Mouse (Mus musculus) T-cell, adult 2 months (primary cell): ENCODE measurements around the gene Crhbp.

ENCODE experiments used
- DNase-seq: peaks from one replicate; pipeline ENCODE4 v3.0.0; 2022; ENCODE audit warnings: low spot score

Crhbp gene

DNA sequence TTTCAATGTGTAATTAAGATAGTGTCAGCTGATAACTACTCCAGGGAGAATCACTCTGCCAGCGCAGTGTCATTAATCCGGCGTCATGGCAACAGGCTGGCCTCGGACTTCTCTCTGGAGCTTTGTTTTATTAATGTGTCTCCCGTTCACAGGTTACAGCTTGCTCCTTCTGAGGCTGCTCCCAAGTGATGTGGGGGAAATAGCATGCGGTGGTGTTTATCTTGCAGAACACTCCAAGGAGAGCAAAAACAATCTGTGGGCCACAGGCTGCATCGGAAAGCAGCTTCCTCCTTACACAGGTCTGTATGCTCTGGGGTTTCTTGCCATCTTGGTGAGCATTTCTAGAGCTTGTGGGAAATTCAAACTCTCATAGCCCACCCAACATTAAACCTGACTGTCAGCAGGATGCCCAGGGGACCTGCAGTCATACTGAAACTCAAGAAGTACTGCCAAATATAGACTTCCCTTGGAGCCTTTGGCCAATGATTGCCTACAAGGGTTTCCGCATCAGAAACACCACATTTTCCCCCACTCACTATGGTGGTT lies 25.4 kb downstream of the Crhbp start:
- no peak for DNase-seq

DNA sequence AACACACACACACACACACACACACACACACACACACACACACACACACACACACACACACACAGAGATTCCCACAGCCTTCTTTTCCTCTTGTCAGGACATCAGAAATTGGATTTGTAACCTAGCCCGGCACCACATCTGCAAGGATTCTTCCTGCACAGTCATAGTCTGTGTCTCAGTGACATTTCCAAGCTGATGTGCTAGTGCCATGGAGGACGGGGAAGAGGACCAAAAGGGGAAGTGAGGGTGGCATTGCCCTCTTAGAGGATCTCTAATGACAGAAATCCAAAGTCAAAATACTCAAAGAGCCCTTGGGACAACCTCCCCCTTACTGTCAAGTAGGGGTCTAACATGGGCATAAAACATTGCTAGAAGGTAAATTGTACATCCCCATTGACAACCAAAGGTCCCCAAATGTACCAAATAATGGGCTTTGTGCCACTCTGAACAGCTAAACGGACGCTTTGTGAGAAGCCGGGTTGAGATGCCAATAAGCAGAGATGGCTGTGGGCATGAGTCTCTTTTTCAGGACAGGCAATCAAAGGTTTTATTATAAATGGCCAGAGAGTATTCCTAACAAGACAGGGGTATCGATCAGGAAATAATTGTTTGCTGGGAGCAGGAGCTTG lies 26.0 kb downstream of the Crhbp start:
- no peak for DNase-seq

DNA sequence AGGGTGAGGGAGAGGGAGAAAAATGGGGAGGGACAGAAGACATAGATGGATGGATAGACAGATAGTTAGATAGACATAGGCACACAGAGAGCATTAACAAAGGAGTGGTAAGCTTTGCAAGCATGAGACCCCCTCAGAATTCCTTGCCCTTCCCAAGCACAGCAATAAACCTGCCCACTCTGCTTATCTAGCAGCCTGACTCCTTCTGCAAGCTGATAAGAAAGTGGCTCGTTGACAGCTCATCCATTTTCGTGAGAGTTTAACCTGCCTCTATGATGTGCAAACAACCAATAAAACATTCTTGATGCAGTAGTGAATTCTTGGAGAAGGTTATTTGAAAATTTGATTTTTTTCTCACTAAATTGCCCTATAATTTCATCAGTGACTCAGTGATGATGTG lies 32.5 kb downstream of the Crhbp start:
- DNase-seq = no peak

DNA sequence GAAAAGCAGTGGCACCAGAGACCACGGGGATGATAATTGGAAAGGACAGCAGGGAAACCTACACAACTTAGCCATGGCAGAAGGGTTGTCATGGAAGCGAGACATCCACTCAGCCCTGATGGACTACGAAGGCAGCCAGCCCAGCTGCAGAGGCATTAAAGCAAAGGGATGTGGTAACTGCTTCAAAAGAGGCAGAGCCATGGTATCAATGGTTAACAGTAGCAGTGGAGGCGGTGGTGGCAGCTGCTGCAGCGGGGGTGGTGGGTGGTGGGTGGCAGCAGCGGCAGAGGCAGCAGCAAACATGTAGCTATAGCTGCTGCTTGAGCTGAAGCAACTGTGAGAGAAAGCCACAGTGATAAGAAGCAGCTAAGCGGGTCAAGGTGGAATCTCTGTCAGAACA lies 51.5 kb downstream of the Crhbp start:
- DNase-seq = peak; percentile 27

DNA sequence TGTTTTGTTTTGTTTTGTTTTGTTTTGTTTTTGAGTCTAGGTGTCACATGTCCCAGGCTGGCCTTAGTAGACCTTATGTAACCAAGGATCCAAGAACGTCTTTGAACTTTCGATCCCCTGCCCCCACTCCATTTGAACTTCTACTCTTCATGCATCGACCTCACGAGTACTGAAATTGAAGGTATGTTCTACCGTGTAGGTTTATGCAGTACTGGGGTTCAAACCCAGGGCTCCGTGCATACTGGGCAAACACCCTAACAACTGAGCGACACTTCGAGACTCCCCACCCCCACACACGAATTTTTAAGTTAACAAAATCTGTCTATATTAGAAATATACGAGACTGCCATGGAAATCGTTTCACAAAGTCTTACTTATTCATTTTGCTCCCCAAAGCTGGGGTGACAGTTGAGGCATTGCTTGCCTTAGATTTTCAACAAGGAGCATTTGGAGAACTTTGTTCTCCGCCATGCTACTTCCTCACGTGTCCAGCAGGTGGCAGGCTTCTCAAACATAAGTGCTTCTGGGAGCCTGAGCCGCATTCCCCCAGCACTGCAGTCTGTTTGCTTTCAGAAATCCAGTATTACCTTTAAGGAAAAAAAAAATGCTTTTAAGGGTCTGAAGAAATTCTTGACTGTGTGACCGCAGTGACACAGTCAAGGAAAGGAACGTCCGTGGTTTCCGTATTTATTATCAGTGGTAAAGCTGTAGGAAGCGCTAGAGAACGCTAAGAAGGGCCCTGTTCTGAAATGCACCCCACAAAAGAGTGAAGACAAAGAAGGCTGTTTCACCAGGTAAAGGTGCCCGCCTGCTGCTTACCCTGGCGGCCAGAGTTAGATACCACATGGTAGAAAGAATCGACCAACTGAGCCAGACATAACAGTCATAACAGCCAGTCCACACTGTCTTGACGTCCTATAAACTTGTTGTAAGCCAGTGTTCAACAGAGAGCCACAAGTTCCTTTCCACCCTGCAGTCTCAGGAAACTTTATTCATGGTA lies 54.6 kb downstream of the Crhbp start:
- peak; percentile 68 for DNase-seq

DNA sequence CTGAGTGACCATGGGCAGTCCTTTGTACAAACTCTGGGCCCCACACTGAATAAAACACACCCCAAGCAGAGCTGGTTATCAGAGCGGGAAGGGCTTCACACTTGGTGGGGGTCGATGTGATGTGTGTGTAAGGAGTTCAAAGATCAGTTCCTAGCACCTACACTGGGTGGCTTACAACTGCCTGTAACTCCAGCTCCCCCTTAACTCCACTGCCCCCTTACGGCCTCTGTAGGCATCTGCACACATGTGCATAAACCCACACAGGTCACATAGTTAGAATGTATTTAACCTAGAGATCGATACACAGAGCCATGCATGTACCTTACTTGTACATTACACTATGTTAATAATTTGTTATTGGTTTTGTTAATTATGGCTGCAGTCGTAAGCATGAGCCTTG lies 56.5 kb downstream of the Crhbp start:
- DNase-seq = no peak

DNA sequence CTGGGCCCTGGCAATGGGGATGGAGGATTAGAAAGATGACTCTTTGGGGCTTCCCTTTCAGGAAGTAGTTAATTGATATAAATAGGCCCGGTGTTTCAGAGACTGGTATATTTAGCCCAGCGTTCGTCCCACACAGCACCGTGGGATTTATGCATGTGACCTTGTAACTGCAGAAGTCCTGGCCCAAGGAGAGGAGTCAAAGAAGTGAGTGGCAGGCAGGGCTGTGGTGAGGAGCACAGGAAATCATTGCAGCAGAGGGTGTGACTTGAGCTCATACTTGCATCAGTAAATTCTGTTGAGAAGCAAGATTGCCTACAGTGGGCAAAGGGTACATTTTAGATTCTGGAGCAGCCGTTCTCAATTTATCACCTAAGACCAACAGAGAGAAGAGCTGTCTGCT lies 62.3 kb downstream of the Crhbp start:
- DNase-seq = no peak
